Mouse (Mus musculus): ENCODE data around the gene Dync1i2. TPM values are rescaled to one million over a fixed set of nuclear protein-coding genes. Genes with fewer than 3 reads are reported as not detected.
A peak's percentile ranks its signal among the peaks of the same experiment; 100 is the strongest.

The Dync1i2 gene
- total and polyA plus RNA-seq, 3 experiments: 19.9 to 58.7 (median 56.2) TPM

- H3K4me1 ChIP-seq (ENCODE audit: control insufficient read depth, insufficient read depth, low read length): no peaks in the 10 kb centered on the region
- TF ChIP-seq POLR2A (IDR thresholded peaks at IDR 0.05; ENCODE audit: insufficient read depth, low read depth, low read length) (no peak), CTCF (IDR thresholded peaks at IDR 0.05) (no peak), EP300 (IDR thresholded peaks at IDR 0.05; ENCODE audit: insufficient read depth, low read depth, low read length) (no peak)
- intact Hi-C loops (cut with DNase I): no loop called here
- no peaks in the 10 kb centered on the region for H3K27me3 ChIP-seq (ENCODE audit: control insufficient read depth, insufficient read depth, low read length)
- H3K9ac ChIP-seq (ENCODE audit: low read depth, low read length): no peak overlapping the region
- no peak overlapping the region for H3K4me3 ChIP-seq
- no peaks in the 10 kb centered on the region for H3K36me3 ChIP-seq (ENCODE audit: control insufficient read depth, insufficient read depth, low read length)
- no peak for DNase-seq
- WGBS: 48% methylated on average over 9 of the region's 9 CpGs
- no peak overlapping the region for H3K27ac ChIP-seq
- H3K79me2 ChIP-seq (replicated peaks; ENCODE audit: control insufficient read depth, insufficient read depth, low read length): no peaks in the 10 kb centered on the region
Observed at GRCm38 (mm10) chr2:71176329-71177249, 34.9 kb upstream of the Dync1i2 start.

- H3K9ac ChIP-seq (ENCODE audit: low read depth, low read length): no peak overlapping the region
- H3K4me3 ChIP-seq: no peak overlapping the region
- no peak overlapping the region for H3K27ac ChIP-seq
- no peaks in the 10 kb centered on the region for H3K4me1 ChIP-seq (ENCODE audit: control insufficient read depth, insufficient read depth, low read length)
- intact Hi-C loops (cut with DNase I): no loop called here
- no peak for TF ChIP-seq POLR2A (IDR thresholded peaks at IDR 0.05; ENCODE audit: insufficient read depth, low read depth, low read length)
- TF ChIP-seq EP300 (IDR thresholded peaks at IDR 0.05; ENCODE audit: insufficient read depth, low read depth, low read length): no peak
- TF ChIP-seq CTCF (IDR thresholded peaks at IDR 0.05): no peak
- WGBS: 68% methylated on average over 1 of the region's 1 CpGs
- no peaks in the 10 kb centered on the region for H3K36me3 ChIP-seq (ENCODE audit: control insufficient read depth, insufficient read depth, low read length)
- no peaks in the 10 kb centered on the region for H3K27me3 ChIP-seq (ENCODE audit: control insufficient read depth, insufficient read depth, low read length)
- no peak for DNase-seq
- H3K79me2 ChIP-seq (replicated peaks; ENCODE audit: control insufficient read depth, insufficient read depth, low read length): no peaks in the 10 kb centered on the region
Observed at GRCm38 (mm10) chr2:71177250-71177615, 34.3 kb upstream of the Dync1i2 start.

- peak; percentile 26 for TF ChIP-seq CTCF (IDR thresholded peaks at IDR 0.05)
- TF ChIP-seq EP300 (IDR thresholded peaks at IDR 0.05; ENCODE audit: insufficient read depth, low read depth, low read length): no peak
- TF ChIP-seq POLR2A (IDR thresholded peaks at IDR 0.05; ENCODE audit: insufficient read depth, low read depth, low read length): no peak
- DNase-seq: no peak
- Histone ChIP-seq H3K9ac (ENCODE audit: low read depth, low read length) (no peak overlapping the region), H3K4me3 (no peak overlapping the region), H3K4me1 (ENCODE audit: control insufficient read depth, insufficient read depth, low read length) (no peaks in the 10 kb centered on the region), H3K79me2 (replicated peaks; ENCODE audit: control insufficient read depth, insufficient read depth, low read length) (no peaks in the 10 kb centered on the region), H3K27me3 (ENCODE audit: control insufficient read depth, insufficient read depth, low read length) (no peaks in the 10 kb centered on the region), H3K27ac (no peak overlapping the region), H3K36me3 (ENCODE audit: control insufficient read depth, insufficient read depth, low read length) (no peaks in the 10 kb centered on the region)
- intact Hi-C loops (cut with DNase I): no loop called here
- WGBS: 93% methylated on average over 1 of the region's 1 CpGs
Observed at GRCm38 (mm10) chr2:71177760-71178159, 33.7 kb upstream of the Dync1i2 start.

GRCm38 (mm10) chr2:71179716-71180115, 31.8 kb upstream of the Dync1i2 start:
- intact Hi-C loops (cut with DNase I): no loop called here
- Histone ChIP-seq H3K79me2 (replicated peaks; ENCODE audit: control insufficient read depth, insufficient read depth, low read length) (no peaks in the 10 kb centered on the region), H3K27me3 (ENCODE audit: control insufficient read depth, insufficient read depth, low read length) (no peaks in the 10 kb centered on the region), H3K4me3 (no peak overlapping the region), H3K4me1 (ENCODE audit: control insufficient read depth, insufficient read depth, low read length) (no peaks in the 10 kb centered on the region), H3K36me3 (ENCODE audit: control insufficient read depth, insufficient read depth, low read length) (no peaks in the 10 kb centered on the region), H3K27ac (no peak overlapping the region), H3K9ac (ENCODE audit: low read depth, low read length) (no peak overlapping the region)
- TF ChIP-seq CTCF (IDR thresholded peaks at IDR 0.05): no peak
- no peak for TF ChIP-seq POLR2A (IDR thresholded peaks at IDR 0.05; ENCODE audit: insufficient read depth, low read depth, low read length)
- TF ChIP-seq EP300 (IDR thresholded peaks at IDR 0.05; ENCODE audit: insufficient read depth, low read depth, low read length): no peak
- no peak for DNase-seq
- 83% methylated on average over 10 of the region's 10 CpGs for WGBS

GRCm38 (mm10) chr2:71180566-71181217, 30.8 kb upstream of the Dync1i2 start:
- H3K36me3 ChIP-seq (ENCODE audit: control insufficient read depth, insufficient read depth, low read length): no peaks in the 10 kb centered on the region
- H3K4me1 ChIP-seq (ENCODE audit: control insufficient read depth, insufficient read depth, low read length): no peaks in the 10 kb centered on the region
- TF ChIP-seq POLR2A (IDR thresholded peaks at IDR 0.05; ENCODE audit: insufficient read depth, low read depth, low read length): no peak
- intact Hi-C loops (cut with DNase I): no loop called here
- no peak overlapping the region for H3K4me3 ChIP-seq
- no peaks in the 10 kb centered on the region for H3K79me2 ChIP-seq (replicated peaks; ENCODE audit: control insufficient read depth, insufficient read depth, low read length)
- H3K27me3 ChIP-seq (ENCODE audit: control insufficient read depth, insufficient read depth, low read length): no peaks in the 10 kb centered on the region
- 54% methylated on average over 8 of the region's 8 CpGs for WGBS
- DNase-seq: no peak
- no peak overlapping the region for H3K27ac ChIP-seq
- no peak overlapping the region for H3K9ac ChIP-seq (ENCODE audit: low read depth, low read length)

GRCm38 (mm10) chr2:71187950-71188349, 23.6 kb upstream of the Dync1i2 start:
- Histone ChIP-seq H3K4me1 (ENCODE audit: control insufficient read depth, insufficient read depth, low read length) (no peaks in the 10 kb centered on the region; the same call in 1 of the 2 replicates), H3K9ac (ENCODE audit: low read depth, low read length) (no peak overlapping the region), H3K79me2 (replicated peaks; ENCODE audit: control insufficient read depth, insufficient read depth, low read length) (no peaks in the 10 kb centered on the region), H3K4me3 (no peak overlapping the region), H3K27ac (no peak overlapping the region), H3K27me3 (ENCODE audit: control insufficient read depth, insufficient read depth, low read length) (no peaks in the 10 kb centered on the region), H3K36me3 (ENCODE audit: control insufficient read depth, insufficient read depth, low read length) (no peaks in the 10 kb centered on the region)
- intact Hi-C loops (cut with DNase I): no loop called here
- TF ChIP-seq EP300 (IDR thresholded peaks at IDR 0.05; ENCODE audit: insufficient read depth, low read depth, low read length) (no peak), CTCF (IDR thresholded peaks at IDR 0.05) (no peak), POLR2A (IDR thresholded peaks at IDR 0.05; ENCODE audit: insufficient read depth, low read depth, low read length) (no peak)
- 56% methylated on average over 3 of the region's 3 CpGs for WGBS
- DNase-seq: no peak
